Mouse (Mus musculus): ENCODE data around the gene Rnf181.

The Rnf181 gene

DNA sequence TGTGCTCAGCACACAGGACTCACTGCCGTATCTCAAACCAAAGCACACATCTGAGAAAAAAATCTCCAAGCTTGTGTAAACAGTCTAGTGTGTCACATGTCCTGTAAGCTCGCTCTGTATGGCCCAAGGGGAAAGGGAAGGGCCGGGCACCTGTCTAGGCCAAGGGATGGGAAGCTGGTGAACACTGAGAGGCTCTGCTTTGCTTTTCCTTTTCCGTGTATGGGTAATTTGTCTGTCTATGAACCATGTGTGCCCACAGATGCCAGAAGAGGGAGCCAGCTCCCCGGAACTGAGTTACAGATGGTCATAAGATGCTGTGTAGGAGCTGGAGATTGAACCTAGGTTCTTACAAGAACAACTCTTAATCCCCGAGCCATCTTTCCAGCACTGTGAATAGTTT is 40.5 kb downstream of the Rnf181 start:
- no peak for DNase-seq (ENCODE audit: low read depth)

DNA sequence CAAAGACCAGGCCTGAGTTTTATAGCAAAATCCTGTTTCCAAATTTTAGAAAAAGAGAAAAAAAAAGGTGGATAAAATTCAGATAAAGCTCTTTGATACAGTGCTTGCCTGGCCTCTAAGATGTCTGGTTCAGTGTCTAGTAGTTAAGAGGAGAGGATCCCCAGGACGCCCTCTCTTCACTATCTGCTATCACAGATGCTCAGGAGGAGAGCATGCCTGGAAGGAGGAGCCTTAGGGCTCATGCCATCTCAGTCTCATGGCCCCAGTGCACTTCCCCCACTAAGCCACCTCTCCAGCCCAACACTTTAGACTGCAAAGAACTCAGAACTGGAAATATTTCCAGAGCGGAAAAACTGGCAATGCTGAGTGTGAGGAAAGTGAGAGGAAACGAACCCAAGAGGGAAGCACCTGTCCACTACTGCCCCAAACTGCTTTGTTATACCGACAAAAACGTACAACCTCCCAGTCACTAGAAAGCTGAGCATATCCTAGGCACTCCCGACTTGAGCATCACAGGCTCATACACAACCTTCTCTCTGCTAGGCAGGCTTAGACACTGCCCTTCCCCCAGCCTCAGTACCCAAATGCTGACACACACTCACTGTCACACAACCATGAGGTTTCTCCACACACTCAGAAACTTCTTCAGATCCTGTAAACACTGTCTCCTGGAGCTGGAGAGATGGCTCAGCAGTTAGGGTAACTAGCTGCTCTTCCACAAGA is 42.8 kb downstream of the Rnf181 start:
- DNase-seq (ENCODE audit: low read depth): no peak

DNA sequence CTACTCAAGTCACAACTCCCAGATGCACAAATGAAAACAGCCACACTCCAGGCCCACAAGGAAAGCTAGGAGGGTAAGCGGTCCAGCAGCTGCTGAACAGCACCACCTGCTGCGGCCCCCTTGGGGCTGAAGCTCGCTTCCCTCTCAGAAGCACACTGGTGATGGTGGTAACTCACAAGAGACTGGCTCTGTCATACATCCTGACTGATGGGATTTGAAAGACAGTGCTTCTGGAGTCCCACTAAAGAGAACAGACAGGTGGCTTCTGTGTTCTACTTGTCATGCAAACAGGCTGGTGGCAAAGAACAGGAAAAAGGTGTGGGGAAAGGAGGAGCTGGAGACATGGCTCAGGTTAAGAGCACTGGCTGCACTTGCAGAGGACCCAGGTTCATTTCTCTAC is 43.8 kb downstream of the Rnf181 start:
- no peak for DNase-seq (ENCODE audit: low read depth)

DNA sequence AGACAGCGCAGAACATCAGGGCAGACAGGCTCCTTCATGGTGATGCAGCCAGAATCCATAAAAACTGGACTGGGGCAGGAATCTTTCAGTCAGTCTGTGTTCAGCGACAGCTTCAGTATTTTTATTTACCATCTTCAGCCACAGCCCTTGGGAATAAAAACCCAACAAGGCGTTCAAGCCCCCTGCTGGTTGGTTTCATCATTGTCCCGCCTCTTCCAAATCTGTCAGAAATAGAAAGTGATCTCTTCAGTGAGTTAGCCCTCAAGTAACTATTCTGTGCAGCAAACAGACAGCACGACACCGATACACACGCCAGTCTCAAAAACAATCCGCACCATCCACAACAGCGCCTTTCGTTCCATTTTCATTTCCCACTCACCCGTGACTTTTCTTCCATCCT is 47.7 kb downstream of the Rnf181 start:
- no peak for DNase-seq (ENCODE audit: low read depth)

DNA sequence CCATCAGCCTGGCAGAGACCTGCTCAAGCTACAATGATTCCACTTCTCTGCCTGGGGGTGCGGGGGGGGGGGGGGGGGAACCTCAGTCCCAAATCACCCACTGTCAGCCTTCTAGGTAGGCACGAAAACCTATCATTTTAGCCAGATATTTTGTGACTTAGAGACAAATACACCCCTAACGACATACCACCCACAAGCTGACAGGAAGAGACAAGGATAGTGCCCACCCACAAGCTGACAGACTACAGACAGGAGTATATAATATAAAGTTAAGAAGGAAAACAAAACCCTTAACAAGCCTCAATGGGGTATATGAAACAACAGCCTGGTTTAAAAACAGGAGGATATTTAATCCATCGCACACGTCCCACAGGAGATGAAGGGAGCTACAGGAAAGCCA is 48.3 kb downstream of the Rnf181 start:
- DNase-seq (ENCODE audit: low read depth): no peak

- DNase-seq (ENCODE audit: low read depth): no peak
These were observed 50.7 kb downstream of the Rnf181 start for GRCm38 (mm10) chr6:72316044-72316443.

GRCm38 (mm10) chr6:72315384-72315783 is 51.4 kb downstream of the Rnf181 start:
- no peak for DNase-seq (ENCODE audit: low read depth)

- no peak for DNase-seq (ENCODE audit: low read depth)
These were observed 53.5 kb downstream of the Rnf181 start for GRCm38 (mm10) chr6:72313124-72313867.

DNA sequence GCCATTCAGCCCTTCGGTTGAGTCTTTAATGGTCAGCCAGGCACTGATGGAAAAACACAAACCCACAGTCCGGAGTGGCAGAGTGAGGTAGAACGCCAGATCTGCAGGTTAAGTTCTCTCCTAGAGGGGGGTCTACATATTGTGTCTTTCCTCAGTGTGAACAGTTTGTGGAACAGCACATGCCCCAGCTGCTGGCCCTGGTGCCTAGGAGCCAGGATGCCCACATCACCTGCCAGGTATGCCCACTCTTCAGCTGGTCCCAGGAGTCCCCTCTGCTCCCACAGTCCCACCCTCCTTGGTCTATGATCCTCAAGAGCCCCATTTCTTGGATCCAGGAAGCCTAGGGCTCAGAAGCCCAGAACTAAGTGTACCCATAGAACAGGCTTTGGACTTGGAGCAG is 54.6 kb downstream of the Rnf181 start:
- no peak for DNase-seq (ENCODE audit: low read depth)
